Mouse (Mus musculus): ENCODE results near the gene Pfpl. TPM values are rescaled to one million over a fixed set of nuclear protein-coding genes. Genes with fewer than 3 reads are reported as not detected.

Gene Pfpl
- total RNA-seq (2015) (not detected in 2 replicates), total RNA-seq (2017) (not detected in 2 replicates)

- no peak for ATAC-seq (replicated peaks; ENCODE audit: poor library complexity)
These were observed at the start of gene Pfpl for GRCm38 (mm10) chr19:12427605-12428004. Gene Pfpl (plus strand): TSS chr19:12427905.

GRCm38 (mm10) chr19:12386979-12387378 is 40.7 kb upstream of the Pfpl start, which contains the start of gene Olfr1440:
Gene Olfr1440 (plus strand): TSS chr19:12387279.
- no peak for ATAC-seq (replicated peaks; ENCODE audit: poor library complexity)

GRCm38 (mm10) chr19:12413737-12414136 is 14.0 kb upstream of the Pfpl start:
- no peak for ATAC-seq (replicated peaks; ENCODE audit: poor library complexity)

GRCm38 (mm10) chr19:12417361-12417760 is 10.3 kb upstream of the Pfpl start, which contains the start of gene Olfr1441:
Gene Olfr1441 (plus strand): TSS chr19:12417433.
- no peak for ATAC-seq (replicated peaks; ENCODE audit: poor library complexity)

GRCm38 (mm10) chr19:12418312-12418711 is 9.4 kb upstream of the Pfpl start:
- no peak for ATAC-seq (replicated peaks; ENCODE audit: poor library complexity)

- no peak for ATAC-seq (replicated peaks; ENCODE audit: poor library complexity)
These were observed 7.2 kb upstream of the Pfpl start for GRCm38 (mm10) chr19:12420555-12420954.

GRCm38 (mm10) chr19:12421680-12422079 is 6.0 kb upstream of the Pfpl start:
- ATAC-seq (replicated peaks; ENCODE audit: poor library complexity), result no peak

GRCm38 (mm10) chr19:12427101-12427500 is 604 bp upstream of the Pfpl start:
- peak; percentile 67 for ATAC-seq (replicated peaks; ENCODE audit: poor library complexity)

- ATAC-seq (replicated peaks; ENCODE audit: poor library complexity), result peak; percentile 54
These were observed 5.3 kb downstream of the Pfpl start for GRCm38 (mm10) chr19:12433033-12433432.

- peak; percentile 78 for ATAC-seq (replicated peaks; ENCODE audit: poor library complexity)
These were observed 7.3 kb downstream of the Pfpl start for GRCm38 (mm10) chr19:12435011-12435416.

GRCm38 (mm10) chr19:12435750-12436524 is 8.2 kb downstream of the Pfpl start:
- ATAC-seq (replicated peaks; ENCODE audit: poor library complexity), result no peak

- ATAC-seq (replicated peaks; ENCODE audit: poor library complexity), result no peak
These were observed 11.9 kb downstream of the Pfpl start for GRCm38 (mm10) chr19:12439581-12439980.

GRCm38 (mm10) chr19:12440103-12440725 is 12.5 kb downstream of the Pfpl start:
- peak; percentile 71 for ATAC-seq (replicated peaks; ENCODE audit: poor library complexity)

GRCm38 (mm10) chr19:12442560-12442959 is 14.9 kb downstream of the Pfpl start:
- ATAC-seq (replicated peaks; ENCODE audit: poor library complexity), result peak; percentile 76

- ATAC-seq (replicated peaks; ENCODE audit: poor library complexity), result peak; percentile 86
These were observed 17.3 kb downstream of the Pfpl start for GRCm38 (mm10) chr19:12445014-12445413.

GRCm38 (mm10) chr19:12457401-12458066 is 29.8 kb downstream of the Pfpl start:
- ATAC-seq (replicated peaks; ENCODE audit: poor library complexity), result peak; percentile 86

GRCm38 (mm10) chr19:12459516-12459915 is 31.8 kb downstream of the Pfpl start:
- ATAC-seq (replicated peaks; ENCODE audit: poor library complexity), result no peak

GRCm38 (mm10) chr19:12460282-12461249 is 32.9 kb downstream of the Pfpl start, which contains the start of gene Mpeg1:
Gene Mpeg1 (plus strand): TSS chr19:12460779.
- peak; percentile 52 for ATAC-seq (replicated peaks; ENCODE audit: poor library complexity)

GRCm38 (mm10) chr19:12462851-12463721 is 35.4 kb downstream of the Pfpl start:
- no peak for ATAC-seq (replicated peaks; ENCODE audit: poor library complexity)

GRCm38 (mm10) chr19:12463722-12464035 is 36.0 kb downstream of the Pfpl start:
- peak; percentile 46 for ATAC-seq (replicated peaks; ENCODE audit: poor library complexity)
